Mouse (Mus musculus) hindbrain, embryonic 16.5 days (tissue): ENCODE measurements at regions not wholly inside any gene's neighbourhood (a gene's known extent, or its start where the extent isn't known, plus 50 kb on each side); places are given as distances from the start of the nearest gene placed in this dataset.

Source experiments
- ATAC-seq: fragments of 200-750 bp; cut with Nextera tagmentation; 2 replicates; pipeline ENCODE4 v1.8.0; 2017; ENCODE audit warnings: moderate TSS enrichment, moderate library complexity
- H3K27ac ChIP-seq: fragments of 300-500 bp; sonication (generic); 2 replicates; pipeline ENCODE4 v1.5.1; 2014; ENCODE audit warnings: low read depth, mild to moderate bottlenecking, control low read depth, low read length, moderate library complexity
- H3K27me3 ChIP-seq: fragments of 300-500 bp; sonication (generic); replicated peaks from 2 replicates; pipeline ENCODE4 v1.6.1; 2014; ENCODE audit warnings: low read length; ENCODE audit not compliant: control insufficient read depth, insufficient read depth
- H3K36me3 ChIP-seq: fragments of 300-500 bp; sonication (generic); 2 replicates; pipeline ENCODE4 v1.6.1; 2014; ENCODE audit warnings: mild to moderate bottlenecking, low read length, moderate library complexity, mixed read lengths; ENCODE audit not compliant: control insufficient read depth, insufficient read depth
- H3K4me1 ChIP-seq: fragments of 300-500 bp; sonication (generic); 2 replicates; pipeline ENCODE4 v1.6.1; 2014; ENCODE audit warnings: low read depth, low read length; ENCODE audit not compliant: control insufficient read depth, insufficient read depth
- H3K4me2 ChIP-seq: fragments of 300-500 bp; sonication (generic); 2 replicates; pipeline ENCODE4 v1.6.1; 2014; ENCODE audit warnings: mild to moderate bottlenecking, low read length, control low read depth, moderate library complexity
- H3K4me3 ChIP-seq: fragments of 300-500 bp; sonication (generic); 2 replicates; pipeline ENCODE4 v1.5.1; 2014; ENCODE audit warnings: mild to moderate bottlenecking, low read length, control low read depth, moderate library complexity
- H3K9ac ChIP-seq: fragments of 300-500 bp; sonication (generic); 2 replicates; pipeline ENCODE4 v1.6.1; 2014; ENCODE audit warnings: low read depth, mild to moderate bottlenecking, control low read depth, low read length, moderate library complexity
- H3K9me3 ChIP-seq: fragments of 300-500 bp; sonication (generic); 2 replicates; pipeline ENCODE4 v1.6.1; 2014; ENCODE audit warnings: mild to moderate bottlenecking, low read length, moderate library complexity; ENCODE audit not compliant: control insufficient read depth
- WGBS: fragments of 180-500 bp; shearing (Covaris S2); extraction: QIAGEN DNeasy Blood & Tissue Kit; methylation state at CpG from one replicate; pipeline ENCODE4 v1.1.7; 2014; 5-methylcytosine and 5-hydroxymethylcytosine counted together

- no peaks in the 10 kb centered on the region for H3K9me3 ChIP-seq
- H3K9ac ChIP-seq = no peak overlapping the region
- no peaks in the 10 kb centered on the region for H3K27me3 ChIP-seq
- H3K27ac ChIP-seq = no peak overlapping the region
- no peaks in the 10 kb centered on the region for H3K4me1 ChIP-seq
- H3K4me3 ChIP-seq = no peak overlapping the region
- no peak overlapping the region for H3K4me2 ChIP-seq
- WGBS = 47% methylated on average over 1 of the region's 1 CpGs
- no peak for ATAC-seq
- H3K36me3 ChIP-seq = no peaks in the 10 kb centered on the region
Observed at GRCm38 (mm10) chr3:17452984-17453383, 495.2 kb upstream of the Cypt12 start.

- Histone ChIP-seq H3K9me3 (no peaks in the 10 kb centered on the region), H3K4me1 (no peaks in the 10 kb centered on the region), H3K36me3 (no peaks in the 10 kb centered on the region), H3K27ac (no peak overlapping the region), H3K4me3 (no peak overlapping the region), H3K9ac (no peak overlapping the region), H3K4me2 (no peak overlapping the region), H3K27me3 (no peaks in the 10 kb centered on the region)
- 86% methylated on average over 5 of the region's 5 CpGs for WGBS
- no peak for ATAC-seq
Observed at GRCm38 (mm10) chr3:17460545-17460944, 487.7 kb upstream of the Cypt12 start.

- H3K4me1 ChIP-seq = no peaks in the 10 kb centered on the region
- no peak overlapping the region for H3K27ac ChIP-seq
- no peak for ATAC-seq
- no peaks in the 10 kb centered on the region for H3K9me3 ChIP-seq
- 89% methylated on average over 4 of the region's 4 CpGs for WGBS
- no peak overlapping the region for H3K9ac ChIP-seq
- no peak overlapping the region for H3K4me2 ChIP-seq
- H3K27me3 ChIP-seq = no peaks in the 10 kb centered on the region
- H3K4me3 ChIP-seq = no peak overlapping the region
- no peaks in the 10 kb centered on the region for H3K36me3 ChIP-seq
Observed at GRCm38 (mm10) chr3:17461365-17461764, 486.8 kb upstream of the Cypt12 start.

GRCm38 (mm10) chr3:17473812-17474211 is 474.4 kb upstream of the Cypt12 start:
- 80% methylated on average over 2 of the region's 2 CpGs for WGBS
- no peak for ATAC-seq
- H3K27me3 ChIP-seq = no peaks in the 10 kb centered on the region

DNA sequence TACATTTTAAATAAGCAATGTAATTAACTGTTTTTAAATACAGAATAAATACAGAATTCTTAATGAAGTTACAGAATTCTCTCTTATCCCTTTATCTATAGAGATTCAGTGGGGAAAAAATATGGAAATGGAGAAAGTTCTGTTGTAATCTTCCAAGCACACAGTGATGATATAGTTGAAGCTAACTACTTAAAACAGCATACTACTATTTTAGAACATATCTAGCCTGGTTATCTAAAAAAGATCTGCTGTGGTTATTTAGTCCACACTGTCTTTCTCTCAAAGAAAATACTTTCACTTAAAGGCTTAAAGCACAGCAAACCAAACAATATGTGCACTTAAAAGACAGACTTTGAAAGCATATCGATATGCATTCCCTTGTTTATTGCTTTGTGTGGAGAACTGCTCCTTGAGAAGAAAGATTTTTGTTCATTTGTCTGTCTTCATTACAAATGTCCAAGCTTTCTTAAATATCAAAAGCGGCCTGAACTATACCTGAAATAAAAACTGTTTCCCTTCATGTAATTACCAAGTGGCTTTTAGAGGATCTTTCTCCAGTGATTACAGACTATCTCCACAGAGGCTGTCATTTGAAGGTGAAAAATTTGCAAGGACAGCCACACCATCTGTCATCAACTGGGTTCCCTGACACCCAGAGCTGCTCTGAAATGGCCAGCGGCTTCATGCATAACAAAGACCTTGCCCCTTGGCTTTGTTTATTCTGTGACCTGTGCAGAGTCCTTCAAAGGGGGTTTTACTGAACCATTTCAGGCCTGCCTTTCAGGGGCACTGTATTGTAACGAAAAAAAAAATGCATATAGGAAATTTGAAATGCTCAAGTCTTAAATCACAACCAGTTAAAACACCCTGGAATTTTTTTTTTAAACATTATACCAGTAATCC is 458.7 kb upstream of the Cypt12 start:
- no peak overlapping the region for H3K4me3 ChIP-seq
- H3K4me2 ChIP-seq = no peak overlapping the region
- H3K27me3 ChIP-seq = no peaks in the 10 kb centered on the region
- H3K9ac ChIP-seq = peak overlapping the region; percentile 38; the same call in 1 of the 2 replicates
- ATAC-seq = peak; percentile 90
- 8% methylated on average over 4 of the region's 4 CpGs for WGBS
- no peaks in the 10 kb centered on the region for H3K36me3 ChIP-seq
- no peaks in the 10 kb centered on the region for H3K9me3 ChIP-seq
- peaks cover 2% of the 10 kb centered on the region; the same call in 1 of the 2 replicates for H3K4me1 ChIP-seq
- no peak overlapping the region for H3K27ac ChIP-seq

More at GRCm38 (mm10) chr3:17473812-17474211, 474.4 kb upstream of the Cypt12 start:
- no peak overlapping the region for H3K4me3 ChIP-seq
- H3K36me3 ChIP-seq = no peaks in the 10 kb centered on the region
- no peak overlapping the region for H3K4me2 ChIP-seq
- H3K9me3 ChIP-seq = no peaks in the 10 kb centered on the region
- H3K4me1 ChIP-seq = no peaks in the 10 kb centered on the region
- H3K27ac ChIP-seq = no peak overlapping the region
- no peak overlapping the region for H3K9ac ChIP-seq

GRCm38 (mm10) chr3:17490632-17491031 is 457.6 kb upstream of the Cypt12 start:
- H3K4me1 ChIP-seq = peaks cover 2% of the 10 kb centered on the region; the same call in 1 of the 2 replicates
- H3K9ac ChIP-seq = no peak overlapping the region
- H3K4me2 ChIP-seq = no peak overlapping the region
- no peaks in the 10 kb centered on the region for H3K9me3 ChIP-seq
- H3K27me3 ChIP-seq = no peaks in the 10 kb centered on the region
- no peak for ATAC-seq
- no peaks in the 10 kb centered on the region for H3K36me3 ChIP-seq
- H3K27ac ChIP-seq = no peak overlapping the region
- no peak overlapping the region for H3K4me3 ChIP-seq

DNA sequence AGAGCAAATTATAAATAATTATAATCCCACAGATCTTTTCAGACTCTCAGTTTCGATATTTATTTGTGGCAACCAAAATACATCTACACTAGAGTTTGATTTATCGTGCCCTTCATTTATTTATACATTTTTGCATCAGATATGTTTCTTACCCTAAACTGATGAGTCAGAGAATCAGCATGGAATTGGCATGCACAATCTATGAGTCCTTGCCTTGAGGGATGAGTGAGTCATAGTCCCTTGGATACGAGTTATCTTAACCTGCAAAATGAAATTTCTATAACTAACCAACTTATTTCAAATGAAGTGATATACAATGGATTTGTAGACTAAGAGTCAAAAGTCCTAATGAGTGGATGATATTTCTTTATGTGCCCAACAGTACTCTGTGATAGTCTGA is 449.9 kb upstream of the Cypt12 start:
- no peak for ATAC-seq
- 94% methylated on average over 3 of the region's 3 CpGs for WGBS
- H3K27ac ChIP-seq = no peak overlapping the region
- no peaks in the 10 kb centered on the region for H3K36me3 ChIP-seq
- no peak overlapping the region for H3K9ac ChIP-seq
- H3K4me1 ChIP-seq = no peaks in the 10 kb centered on the region
- H3K4me3 ChIP-seq = no peak overlapping the region
- H3K27me3 ChIP-seq = no peaks in the 10 kb centered on the region
- H3K9me3 ChIP-seq = no peaks in the 10 kb centered on the region
- H3K4me2 ChIP-seq = no peak overlapping the region

DNA sequence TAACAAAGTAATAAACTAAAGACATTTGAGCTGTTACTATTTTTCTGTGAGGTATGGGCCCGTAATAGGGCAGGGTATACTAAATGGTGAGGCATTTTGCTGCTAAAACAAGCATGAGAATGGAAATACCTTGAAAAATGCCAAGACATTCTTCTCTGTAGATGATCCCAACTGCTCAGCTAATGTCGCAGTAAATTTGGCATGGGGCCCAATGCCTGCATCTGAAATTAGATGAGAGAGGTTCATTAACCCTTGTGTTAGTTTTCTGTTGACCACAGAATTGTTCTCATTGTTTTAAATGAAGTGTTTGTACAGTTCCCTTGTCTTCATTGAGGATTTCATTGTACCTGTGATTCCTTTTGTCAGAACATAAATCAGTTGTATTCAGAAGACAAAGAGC is 446.7 kb upstream of the Cypt12 start:
- no peaks in the 10 kb centered on the region for H3K36me3 ChIP-seq
- no peak overlapping the region for H3K4me2 ChIP-seq
- H3K9me3 ChIP-seq = no peaks in the 10 kb centered on the region
- H3K27me3 ChIP-seq = no peaks in the 10 kb centered on the region
- H3K27ac ChIP-seq = no peak overlapping the region
- H3K4me3 ChIP-seq = no peak overlapping the region
- WGBS = 50% methylated on average over 2 of the region's 2 CpGs
- no peak for ATAC-seq
- no peaks in the 10 kb centered on the region for H3K4me1 ChIP-seq
- H3K9ac ChIP-seq = no peak overlapping the region

DNA sequence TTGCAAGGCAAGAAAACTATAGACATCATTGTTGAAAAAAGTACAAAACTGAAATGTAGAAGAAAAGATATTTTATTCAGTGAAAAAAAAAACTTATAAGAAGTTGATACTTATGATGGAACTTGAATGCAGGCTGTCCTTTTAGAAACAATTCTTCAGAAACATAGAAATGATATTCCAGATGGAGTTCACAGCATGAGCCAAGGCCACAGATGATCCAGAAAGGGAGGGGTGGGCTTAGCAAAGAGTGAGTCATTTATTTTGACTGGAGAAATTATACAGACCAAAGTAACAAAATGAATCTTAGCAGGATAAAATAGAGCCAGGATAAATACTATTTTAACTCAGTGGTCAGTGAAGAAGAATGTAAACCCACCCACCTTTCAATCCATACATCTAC is 406.9 kb upstream of the Cypt12 start:
- Histone ChIP-seq H3K4me3 (no peak overlapping the region), H3K4me2 (no peak overlapping the region), H3K9me3 (no peaks in the 10 kb centered on the region), H3K27ac (no peak overlapping the region), H3K36me3 (no peaks in the 10 kb centered on the region), H3K4me1 (no peaks in the 10 kb centered on the region), H3K9ac (no peak overlapping the region), H3K27me3 (no peaks in the 10 kb centered on the region)
- ATAC-seq = no peak
